Mouse (Mus musculus) brain, adult 2 months (tissue): ENCODE data around the gene Ctnnbip1.

ENCODE experiments used
- DNase-seq: peaks from one replicate; pipeline ENCODE4 v3.0.0; 2011; ENCODE audit warnings: low read depth, low spot score

Gene Ctnnbip1

DNA sequence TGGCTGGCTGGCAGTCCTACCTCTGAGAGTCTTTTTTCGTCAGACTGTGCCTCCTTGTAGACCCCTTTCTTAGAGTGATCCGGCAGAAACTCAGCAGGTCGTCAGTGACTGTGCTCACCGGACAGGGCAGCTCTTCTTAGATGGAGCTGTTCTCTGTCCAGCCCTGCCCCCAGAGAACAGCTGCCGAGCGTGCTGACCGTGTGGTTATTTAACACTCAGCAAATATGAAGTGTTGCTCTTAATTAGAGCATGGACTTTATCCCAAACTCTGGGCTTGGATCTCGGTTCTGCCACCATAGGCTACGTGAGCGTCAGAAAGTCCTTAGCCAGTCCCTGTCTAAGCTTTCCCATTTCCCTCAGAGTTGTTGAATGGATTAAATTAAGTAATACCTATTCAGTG is 3.2 kb downstream of the Ctnnbip1 start:
- no peak for DNase-seq

DNA sequence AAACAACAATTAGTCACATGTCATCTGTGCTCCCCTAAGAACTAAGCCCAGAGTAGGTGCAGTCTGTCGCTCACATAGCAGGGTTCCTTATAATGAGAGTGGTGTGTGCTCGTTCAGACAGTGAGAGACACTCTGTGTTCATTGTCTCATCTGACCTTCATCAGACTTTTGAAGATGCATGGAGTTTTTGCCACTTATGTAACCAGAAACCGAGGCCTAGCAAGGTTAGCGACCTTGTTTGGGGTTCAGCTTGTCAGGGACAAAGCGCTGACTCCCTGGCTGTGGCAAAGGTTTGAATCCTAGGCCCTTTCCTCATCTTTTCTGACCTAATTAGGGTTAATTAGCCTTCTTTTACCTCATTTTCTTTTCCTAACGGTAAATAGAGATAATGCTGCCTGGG is 5.9 kb downstream of the Ctnnbip1 start:
- no peak for DNase-seq

DNA sequence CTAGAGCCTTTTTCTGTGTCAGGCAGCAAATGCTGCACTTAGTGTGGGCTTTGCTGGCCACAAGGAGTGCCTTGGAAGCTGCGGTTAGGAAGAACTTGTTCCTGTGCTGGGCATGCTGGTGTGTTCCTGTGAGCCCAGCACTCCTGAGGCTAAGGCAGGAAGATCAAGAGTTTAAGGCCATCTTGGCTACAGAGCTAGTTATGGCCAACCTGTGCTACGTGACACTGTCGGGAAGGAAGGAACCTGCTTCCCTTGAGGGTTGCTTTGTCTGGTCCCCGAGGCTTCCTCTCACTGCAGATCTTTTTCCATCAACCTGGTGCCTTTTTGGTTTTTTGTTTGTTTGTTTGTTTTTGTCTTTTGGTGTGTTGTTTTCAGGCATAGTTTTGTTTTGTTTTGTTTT is 7.1 kb downstream of the Ctnnbip1 start:
- DNase-seq = no peak

DNA sequence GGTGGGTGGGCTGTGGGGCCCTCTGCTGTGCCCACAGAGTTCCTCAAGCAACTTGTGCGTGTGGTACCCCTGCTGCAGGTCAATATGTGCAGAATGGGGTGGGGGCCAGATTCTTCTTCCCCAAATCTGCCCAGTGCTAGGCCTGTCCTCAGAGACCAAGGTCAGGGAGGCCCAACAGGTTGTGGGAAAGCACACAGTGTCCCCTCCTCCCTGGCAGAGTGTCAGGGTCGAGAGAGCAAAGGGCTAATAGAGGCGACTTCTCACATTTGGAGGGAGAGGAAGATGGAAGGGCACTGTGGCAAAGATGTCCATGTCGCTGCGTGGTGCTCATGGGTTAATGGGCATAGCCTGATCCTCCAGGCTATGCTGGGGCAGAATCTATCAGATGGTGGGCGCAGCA is 7.8 kb downstream of the Ctnnbip1 start:
- DNase-seq = no peak

DNA sequence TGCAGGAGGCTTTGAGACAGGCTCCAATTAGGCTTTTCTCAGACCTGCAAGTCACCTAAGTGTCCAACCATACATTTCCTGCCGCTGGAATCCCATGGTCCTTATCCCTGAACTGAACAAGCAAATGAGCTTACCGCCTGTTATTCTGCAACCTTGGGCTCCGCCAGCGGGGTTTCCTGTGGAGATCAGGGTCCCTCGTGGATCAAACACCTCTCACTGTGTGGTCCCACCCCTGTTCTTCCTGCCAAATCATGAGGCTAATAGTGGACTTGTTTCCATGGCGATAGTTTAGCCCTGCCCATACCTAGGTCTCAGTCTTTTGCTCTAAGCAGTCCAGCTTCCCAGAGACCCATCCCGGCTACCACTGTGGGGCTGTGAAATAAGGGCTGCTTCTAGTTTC is 8.3 kb downstream of the Ctnnbip1 start:
- peak; percentile 47 for DNase-seq

DNA sequence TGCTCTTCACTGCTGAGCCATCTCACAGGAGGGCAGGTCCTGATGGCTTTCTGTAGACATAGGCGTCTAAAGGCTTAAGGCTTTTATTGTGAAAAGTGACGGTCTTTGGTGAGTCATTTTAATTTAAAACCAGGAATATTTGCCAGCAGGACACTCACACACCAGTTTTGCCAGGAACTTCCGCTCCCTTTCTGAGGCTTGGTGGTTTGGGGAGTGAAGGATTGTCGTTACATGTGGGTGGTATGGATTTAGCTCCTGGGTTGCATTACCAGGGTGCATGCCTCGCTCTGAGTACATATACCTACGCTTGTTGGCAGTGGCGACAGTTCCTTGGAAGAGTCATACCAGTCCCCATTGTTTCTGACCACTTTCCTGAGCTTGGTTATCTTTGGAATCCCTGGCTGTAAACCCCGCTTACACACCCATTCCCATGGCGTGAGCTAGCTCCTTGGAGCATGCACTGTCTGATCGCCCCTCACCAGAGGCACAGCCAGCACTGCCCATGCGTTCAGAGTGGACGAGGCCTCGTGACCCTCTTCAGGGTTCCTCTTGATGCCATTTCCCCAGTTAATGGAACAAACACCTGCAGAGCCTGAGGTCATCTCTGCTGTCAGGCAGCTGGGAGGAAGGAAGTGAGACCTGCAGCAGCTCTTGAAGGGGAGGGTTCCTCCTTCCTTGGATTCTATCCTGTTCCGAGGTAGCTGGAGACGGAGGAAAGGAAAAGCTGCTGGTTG is 9.8 kb downstream of the Ctnnbip1 start:
- no peak for DNase-seq

DNA sequence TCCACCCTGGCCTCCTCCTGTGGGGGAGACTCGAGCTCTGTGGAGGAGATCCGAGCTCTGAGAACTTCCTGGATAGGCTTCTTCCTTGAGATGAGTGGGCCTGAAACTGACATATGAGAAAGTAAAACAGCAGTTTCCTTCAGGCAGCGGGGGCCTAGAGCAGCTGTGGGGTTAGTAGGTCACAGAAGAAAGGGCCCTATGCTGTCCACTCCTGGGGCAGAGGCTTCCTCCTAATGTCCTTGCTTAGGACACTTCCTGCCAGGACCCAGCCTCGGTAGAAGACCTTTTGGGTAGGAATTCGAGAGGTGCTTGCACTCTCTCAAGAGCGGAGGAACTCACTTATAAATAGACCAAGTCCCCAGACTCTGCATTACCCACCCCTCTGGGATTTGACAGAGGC is 11.7 kb downstream of the Ctnnbip1 start:
- DNase-seq = no peak

DNA sequence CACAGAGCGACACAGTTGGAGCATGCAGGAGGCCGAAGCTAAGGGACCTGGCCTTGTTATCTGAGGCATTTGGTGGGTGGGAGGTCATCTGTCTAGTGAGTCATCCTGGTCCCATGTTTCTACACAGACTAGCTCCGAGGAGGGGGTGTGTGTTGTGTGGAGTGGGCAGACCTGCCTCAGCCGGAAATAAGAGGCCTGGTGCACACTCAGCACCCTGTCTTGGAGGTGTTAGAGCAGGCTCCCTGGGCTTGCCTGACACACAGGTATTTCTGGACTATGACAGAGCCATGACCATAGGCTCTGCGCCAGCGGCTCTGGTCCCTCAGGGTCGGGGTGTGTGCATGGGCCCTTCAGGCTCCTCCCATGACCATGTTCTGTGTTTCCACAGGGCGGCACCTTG is 21.4 kb downstream of the Ctnnbip1 start:
- DNase-seq = peak; percentile 53

DNA sequence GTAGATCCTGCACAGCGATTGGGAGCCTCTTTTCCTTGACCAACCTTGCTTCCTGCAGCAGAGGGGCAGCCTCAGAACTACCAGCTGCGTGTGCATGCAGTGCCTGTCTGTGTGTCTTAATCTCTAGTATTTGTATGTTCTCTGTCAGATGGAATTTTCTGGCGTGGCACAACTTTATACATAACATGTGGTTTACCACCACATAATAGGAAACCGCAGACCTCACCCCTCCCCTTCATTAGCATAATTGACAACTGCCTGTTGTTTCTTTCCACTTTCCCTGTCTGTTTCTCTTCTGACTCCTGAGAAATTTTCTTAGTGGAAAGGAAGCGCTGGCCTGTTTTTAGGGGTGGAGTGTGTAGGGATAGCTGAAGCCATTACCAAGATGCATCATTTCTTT is 23.9 kb downstream of the Ctnnbip1 start:
- DNase-seq = no peak

DNA sequence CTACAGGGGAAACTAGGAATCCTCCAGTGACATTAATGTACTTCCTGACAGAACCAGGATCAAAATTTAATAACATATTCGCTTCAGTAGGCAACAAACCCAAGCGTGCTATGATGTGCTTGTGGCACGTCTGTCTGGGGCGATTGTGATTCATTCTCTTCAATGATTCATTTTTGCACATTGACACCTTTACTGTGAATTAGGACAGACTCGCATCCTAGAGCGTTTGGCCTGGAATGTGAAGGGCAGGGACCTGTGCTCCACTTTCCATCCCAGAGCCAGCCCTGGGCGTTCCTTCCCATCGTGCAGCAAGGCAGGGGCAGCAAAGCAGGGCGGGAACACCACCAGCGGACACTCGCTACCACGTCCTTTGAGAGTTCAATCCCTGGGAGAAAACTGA is 24.4 kb downstream of the Ctnnbip1 start:
- no peak for DNase-seq

DNA sequence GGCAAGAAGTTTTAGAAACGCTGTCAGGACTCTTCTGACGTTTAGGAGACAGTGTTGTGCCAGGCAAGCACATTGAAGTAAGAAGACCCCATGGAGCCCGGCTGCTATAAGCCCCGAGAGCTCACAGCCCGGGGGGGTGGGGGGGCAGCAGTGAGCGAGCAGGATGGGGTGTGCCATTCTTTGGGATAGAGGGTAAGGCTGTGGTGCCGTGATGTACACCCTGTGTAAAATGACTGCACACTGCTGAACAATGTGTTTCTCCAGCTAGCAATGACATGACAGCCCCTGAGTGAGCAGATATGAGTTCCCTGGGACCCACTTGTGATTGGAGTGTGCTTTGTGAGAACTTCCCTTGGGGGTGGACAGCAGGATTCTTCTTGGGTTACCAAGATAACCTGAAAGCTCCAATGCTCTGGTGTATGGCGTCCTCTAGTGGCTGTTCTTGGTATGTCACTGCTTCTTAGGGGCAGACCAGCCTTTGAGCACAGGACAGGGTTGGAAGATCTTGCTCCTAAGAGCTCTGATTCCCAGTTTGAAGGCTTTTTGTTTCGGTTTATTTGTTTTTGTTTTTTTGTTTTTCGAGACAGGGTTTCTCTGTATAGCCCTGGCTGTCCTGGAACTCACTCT is 25.0 kb downstream of the Ctnnbip1 start:
- DNase-seq = peak; percentile 94

DNA sequence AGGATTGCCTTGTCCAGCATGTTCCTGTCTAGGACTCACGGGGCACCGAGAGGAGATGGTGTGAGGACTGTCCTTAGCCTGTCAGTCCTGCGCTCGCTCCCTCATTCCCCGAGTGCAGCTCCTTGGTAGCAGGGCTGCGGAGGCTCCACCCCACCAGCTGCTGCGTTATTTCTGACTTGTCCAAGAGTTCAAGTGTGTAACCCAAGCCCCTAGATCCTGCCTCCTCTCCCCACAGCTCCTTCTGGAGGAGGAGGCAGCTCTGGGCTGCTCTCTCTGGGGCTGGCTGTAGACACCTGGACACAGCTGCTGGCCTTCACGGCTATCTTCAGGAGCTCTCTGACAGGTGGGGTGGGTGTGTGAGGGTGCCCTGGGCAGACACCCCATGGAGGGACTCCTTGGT is 26.9 kb downstream of the Ctnnbip1 start:
- no peak for DNase-seq

DNA sequence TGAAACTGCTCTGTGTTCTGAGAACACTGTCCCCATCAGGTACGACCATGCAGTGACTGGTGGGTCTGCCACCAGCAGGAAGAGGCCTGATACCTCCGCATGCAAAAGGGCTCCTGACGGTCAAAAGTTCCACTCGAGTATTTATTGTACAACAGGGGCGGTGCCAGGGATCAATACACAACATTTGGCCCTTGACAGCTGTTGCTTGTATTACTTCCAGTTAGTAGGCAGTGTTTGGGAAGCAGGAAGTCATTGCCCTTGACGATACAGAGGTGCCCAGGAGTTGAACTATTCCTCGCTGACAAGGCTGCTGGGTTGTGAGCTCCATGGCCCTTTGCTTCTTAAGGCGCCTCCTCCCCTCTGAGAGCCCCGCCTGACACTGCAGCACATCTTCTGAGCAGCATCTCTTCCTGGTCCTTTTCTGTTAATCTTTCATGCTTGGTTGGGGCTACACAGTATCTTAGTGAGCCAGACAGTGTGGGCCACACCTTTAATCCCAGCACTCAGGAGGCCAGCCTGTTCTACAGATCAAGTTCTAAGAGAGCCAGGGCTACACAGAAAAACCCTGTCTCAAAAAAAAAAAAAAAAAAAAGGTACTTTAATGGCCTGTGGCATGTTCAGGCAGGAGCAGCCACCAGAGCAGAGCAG is 28.9 kb downstream of the Ctnnbip1 start:
- no peak for DNase-seq

DNA sequence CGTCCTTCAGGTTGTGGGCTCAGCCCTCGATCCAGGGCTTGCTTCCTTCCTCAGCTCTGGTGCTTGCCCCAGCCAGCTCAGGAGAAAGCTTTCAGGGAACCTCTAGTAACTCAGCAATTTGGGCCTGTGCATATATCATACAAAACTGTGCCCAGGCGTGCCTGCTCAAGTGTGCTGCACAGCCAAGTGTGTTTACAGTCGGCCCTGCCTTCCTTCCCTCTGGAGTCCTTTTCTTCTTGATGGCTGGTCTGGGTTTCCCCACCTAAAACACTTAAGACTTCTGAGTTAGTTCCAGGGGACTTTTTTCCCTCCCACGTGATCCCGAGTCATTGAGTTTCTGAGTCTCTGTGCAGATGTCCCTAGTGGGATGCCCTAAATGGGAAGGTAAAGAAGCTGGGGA is 29.5 kb downstream of the Ctnnbip1 start:
- no peak for DNase-seq

DNA sequence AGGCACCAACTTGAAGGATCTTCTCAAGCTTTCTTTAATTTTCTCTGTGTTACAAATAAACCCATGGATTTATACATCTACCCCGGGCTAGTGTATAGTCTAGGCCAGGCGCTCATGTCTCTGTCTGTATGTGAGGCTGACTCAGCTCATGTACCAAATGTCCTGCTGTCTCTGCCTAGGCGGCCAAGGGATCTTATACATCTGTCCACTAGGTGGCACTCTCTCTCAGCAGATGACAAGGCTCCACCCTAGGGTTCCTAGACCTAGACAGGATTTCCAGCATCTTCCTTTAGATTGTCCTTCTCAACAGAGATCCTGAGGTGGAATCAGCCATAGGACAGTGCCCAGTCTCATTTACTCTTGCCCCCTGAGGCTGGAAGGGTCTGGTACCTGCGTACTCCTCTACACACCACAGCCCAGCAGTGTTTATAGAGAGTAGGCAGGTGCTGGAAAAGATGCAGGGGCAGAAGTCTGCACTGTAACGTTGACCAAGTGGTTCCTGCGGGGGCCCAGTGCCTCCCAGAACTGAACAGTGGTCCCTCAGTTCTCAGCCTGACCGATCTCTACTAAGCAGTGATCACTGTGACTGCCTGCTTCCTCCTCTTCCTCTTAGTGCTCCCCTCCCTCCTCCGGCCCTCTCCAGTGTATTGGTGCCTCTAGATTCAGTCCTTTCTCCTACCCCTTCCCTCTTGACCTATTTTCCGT is 31.3 kb downstream of the Ctnnbip1 start:
- peak; percentile 97 for DNase-seq

DNA sequence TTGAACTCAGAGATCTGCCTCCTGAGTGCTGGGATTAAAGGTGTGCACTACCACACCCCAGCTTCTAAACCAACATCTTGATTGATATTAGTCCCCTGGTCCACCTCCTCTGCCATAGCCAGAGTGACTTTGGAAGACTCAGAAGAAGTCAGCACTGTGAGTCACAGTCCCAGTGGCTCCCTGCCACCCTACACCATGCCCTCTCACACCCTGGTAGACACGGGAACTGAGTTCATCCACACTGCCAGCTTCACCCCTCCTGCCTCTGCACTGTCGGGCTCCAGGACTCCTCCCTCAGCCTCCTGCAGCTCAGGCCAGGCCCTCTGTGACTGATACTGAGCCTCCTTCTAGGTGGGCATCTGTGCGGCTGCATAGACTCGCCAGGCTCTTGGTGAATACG is 32.8 kb downstream of the Ctnnbip1 start:
- DNase-seq = no peak

DNA sequence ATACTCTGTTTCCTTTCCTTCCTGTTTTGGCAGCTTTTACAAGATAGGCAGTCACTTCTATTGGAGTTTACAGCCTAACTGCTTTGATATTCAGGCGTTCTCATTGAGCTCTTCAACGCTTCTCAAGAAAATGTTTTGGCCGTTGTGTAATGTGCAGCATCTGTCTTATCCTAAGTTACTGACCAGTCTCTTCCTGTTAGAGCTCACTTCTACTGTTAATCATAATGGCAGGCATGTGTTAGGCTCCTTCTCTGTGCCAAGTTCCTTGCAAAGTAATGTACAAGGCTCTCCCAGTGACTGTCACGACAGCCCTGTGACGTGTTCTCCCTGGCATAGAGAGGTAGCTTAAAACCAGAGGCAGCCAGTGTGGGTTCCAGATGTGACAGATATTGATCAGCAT is 33.7 kb downstream of the Ctnnbip1 start:
- no peak for DNase-seq

DNA sequence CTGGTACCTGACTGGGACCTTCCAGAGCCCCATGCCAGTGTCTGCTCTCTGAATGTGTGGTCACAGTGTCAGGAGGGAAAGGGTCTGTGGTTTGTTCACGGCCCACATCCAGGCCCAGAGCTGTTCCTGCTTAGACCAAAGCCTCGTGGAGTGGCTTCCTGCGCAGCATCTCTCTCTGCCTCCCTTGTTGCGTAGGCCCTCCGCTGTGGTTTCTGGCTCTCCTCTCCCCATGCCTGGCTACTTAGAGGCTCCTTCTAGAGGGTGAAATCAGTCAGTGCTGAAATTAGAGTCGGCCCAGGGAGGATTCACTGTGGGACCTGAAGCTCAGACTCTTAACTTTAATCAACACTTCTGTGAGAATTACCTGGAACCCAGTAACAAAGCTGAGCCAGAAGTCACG is 35.8 kb downstream of the Ctnnbip1 start:
- peak; percentile 54 for DNase-seq

DNA sequence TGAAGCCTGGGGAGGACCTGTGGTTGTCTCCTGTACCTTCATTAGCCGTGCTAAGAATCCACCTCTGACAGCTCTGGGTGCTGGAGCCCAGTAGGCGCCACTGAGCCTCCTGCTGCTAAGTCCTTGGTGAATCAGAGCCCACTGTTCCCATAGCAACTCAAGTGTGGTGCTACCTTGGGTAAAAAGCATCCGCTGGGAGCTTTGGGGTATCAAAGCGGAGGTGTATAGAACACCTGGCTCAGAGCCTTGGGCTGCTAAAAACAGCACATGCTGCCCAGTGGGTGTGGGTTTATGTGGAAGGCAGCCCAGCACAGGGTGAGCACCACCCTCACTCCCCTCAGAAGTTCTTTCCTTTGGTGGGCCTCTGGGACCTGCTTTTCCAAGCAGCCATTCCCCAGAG is 38.1 kb downstream of the Ctnnbip1 start:
- DNase-seq = peak; percentile 95

DNA sequence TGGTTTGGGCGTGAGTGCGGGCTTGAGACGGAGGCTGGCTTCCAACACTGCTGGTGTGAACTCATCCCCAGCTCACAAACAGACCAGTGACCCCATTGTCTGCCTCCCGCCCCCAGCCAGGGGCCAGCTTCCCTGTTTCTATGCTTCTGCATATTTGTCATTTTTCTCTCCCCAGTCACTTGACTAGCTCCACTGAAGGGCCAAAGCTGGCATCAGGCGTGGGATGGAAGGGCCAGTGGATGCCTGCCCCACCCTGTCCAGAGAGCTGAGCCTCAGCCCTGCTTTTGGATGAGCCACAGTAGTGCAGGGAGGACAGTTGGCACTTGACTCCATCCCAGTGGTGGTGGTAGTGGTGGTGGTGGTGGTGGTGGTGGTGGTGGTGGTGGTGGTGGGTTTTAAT is 39.9 kb downstream of the Ctnnbip1 start:
- peak; percentile 44 for DNase-seq

DNA sequence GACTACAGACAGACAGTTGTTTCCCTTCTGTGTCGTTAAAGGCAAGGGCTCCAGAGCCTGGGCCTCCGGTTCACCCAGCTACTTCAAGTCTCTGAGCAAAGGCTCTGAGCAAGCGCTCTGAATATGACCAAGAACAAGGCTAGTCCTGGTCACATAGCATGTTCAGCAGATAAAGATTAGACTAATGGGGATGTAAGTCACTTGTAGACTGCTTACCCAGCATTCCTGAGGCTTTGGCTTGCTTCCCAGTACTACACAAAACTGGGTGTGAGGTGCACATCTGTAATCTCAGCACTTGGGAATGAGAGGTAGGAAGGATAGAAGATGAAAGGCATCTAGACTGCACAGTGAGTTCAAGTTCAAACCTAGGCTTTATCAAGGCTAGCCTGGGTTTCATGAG is 40.4 kb downstream of the Ctnnbip1 start:
- no peak for DNase-seq

DNA sequence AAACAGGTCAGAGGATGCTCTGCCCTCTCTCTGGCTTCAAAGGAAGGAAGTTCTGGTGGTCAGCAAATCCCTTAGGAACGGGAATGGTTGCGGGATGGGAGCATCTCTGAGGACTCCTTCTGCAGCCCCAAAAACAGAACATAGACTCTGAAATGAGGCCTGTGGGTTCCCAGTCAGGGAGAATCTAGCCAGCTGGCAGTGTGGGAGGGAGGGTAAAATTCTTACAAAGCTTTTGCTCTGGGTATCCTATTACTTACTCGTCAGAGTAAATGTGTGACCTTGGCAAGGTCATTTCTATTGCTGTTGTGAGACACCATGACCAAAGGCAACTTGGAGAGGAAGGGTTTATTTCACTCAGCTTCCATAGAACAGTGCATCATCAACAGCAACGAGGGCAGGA is 43.4 kb downstream of the Ctnnbip1 start:
- DNase-seq = peak; percentile 74
